Mouse (Mus musculus) testis, adult 2 months (tissue): ENCODE measurements at regions not wholly inside any gene's neighbourhood (a gene's known extent, or its start where the extent isn't known, plus 50 kb on each side); places are given as distances from the start of the nearest gene placed in this dataset.

Experiments
- CTCF ChIP-seq: fragments of 200-500 bp; IDR thresholded peaks from 2 replicates; pipeline ENCODE4 v1.5.1; 2012; ENCODE audit warnings: low read depth, mild to moderate bottlenecking, inconsistent platforms, low read length, moderate library complexity; ENCODE audit not compliant: control insufficient read depth, insufficient read depth, insufficient replicate concordance
- POLR2A ChIP-seq: fragments of 200-500 bp; IDR thresholded peaks from 2 replicates; pipeline ENCODE4 v1.6.1; 2012; ENCODE audit warnings: low read depth, mild to moderate bottlenecking, inconsistent platforms, low read length, moderate library complexity; ENCODE audit not compliant: control insufficient read depth

DNA sequence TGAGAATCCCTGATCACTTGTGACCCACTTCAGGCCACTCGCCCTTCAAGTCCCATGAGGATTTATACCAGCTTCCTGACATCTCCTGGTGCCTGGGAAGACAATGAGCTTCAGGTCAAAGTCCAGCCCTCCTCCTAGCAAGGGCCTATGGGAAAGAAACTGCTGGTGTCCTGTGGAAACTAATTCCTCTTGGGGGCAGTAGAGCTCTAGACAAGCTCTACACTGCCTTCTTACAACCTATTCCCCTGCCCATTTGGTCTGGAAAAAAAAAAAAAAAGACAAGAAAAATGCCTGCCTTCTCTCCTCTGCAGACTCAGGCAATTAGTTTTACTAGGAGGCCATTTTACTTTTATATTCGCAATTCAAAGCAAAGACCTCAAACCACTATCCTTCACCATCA lies 132.6 kb upstream of the Olfr1324 start:
- TF ChIP-seq CTCF: no peak
- TF ChIP-seq POLR2A: no peak
